ENCODE assay signal across 8 mouse cellular contexts in genomic region chr5:24444746-24445427, GRCm38 (mm10). TPM values are rescaled to one million over a fixed set of nuclear protein-coding genes. Genes with fewer than 3 reads are reported as not detected.
A peak's percentile ranks its signal among the peaks of the same experiment; 100 is the strongest.
DNase-seq lines count a peak whose midpoint lies in the region; ATAC-seq and TF ChIP-seq lines count a peak whose summit lies in the region.

Gene Fastk (minus strand): TSS chr5:24445287.

- peaks cover 22% of the 10 kb centered on the region for H3K79me2 ChIP-seq in C2C12 (ENCODE audit: control insufficient read depth, insufficient read depth)

- peaks cover 35% of the 10 kb centered on the region for H3K36me3 ChIP-seq in C2C12 (ENCODE audit: control insufficient read depth, insufficient read depth)
- H3K36me3 ChIP-seq in erythroblast, embryonic 14.5 days (ENCODE audit: control insufficient read depth), result peaks cover 42% of the 10 kb centered on the region
- H3K36me3 ChIP-seq in heart, embryonic 11.5 days (ENCODE audit: control insufficient read depth, insufficient read depth, low read length), result peaks cover 17% of the 10 kb centered on the region
- peaks cover 31% of the 10 kb centered on the region for H3K36me3 ChIP-seq in kidney, embryonic 16.5 days (ENCODE audit: insufficient read depth, low read length)

- H3K9ac ChIP-seq in heart, embryonic 11.5 days (ENCODE audit: low read depth, low read length), result peak within 1 kb of the TSS; percentile 97
- peak within 1 kb of the TSS; percentile 95 for H3K9ac ChIP-seq in kidney, embryonic 16.5 days (replicated peaks; ENCODE audit: low read length)

- H3K4me1 ChIP-seq in erythroblast, embryonic 14.5 days (ENCODE audit: control insufficient read depth), result peaks cover 62% of the 10 kb centered on the region
- H3K4me1 ChIP-seq in heart, embryonic 11.5 days (ENCODE audit: control insufficient read depth, insufficient read depth, low read length), result peaks cover 22% of the 10 kb centered on the region
- H3K4me1 ChIP-seq in kidney, embryonic 16.5 days (ENCODE audit: insufficient read depth, low read length), result peaks cover 25% of the 10 kb centered on the region

- ATAC-seq in heart, embryonic 11.5 days (replicated peaks; ENCODE audit: insufficient number of reproducible peaks, low FRiP score, low TSS enrichment), result peak; percentile 83
- ATAC-seq in kidney, embryonic 16.5 days (ENCODE audit: low FRiP score, low TSS enrichment), result peak; percentile 85

- peak within 1 kb of the TSS; percentile 94 for H3K27ac ChIP-seq in heart, embryonic 11.5 days (ENCODE audit: low read depth, low read length)
- peak within 1 kb of the TSS; percentile 94 for H3K27ac ChIP-seq in kidney, embryonic 16.5 days (ENCODE audit: low read length)

- H3K4me3 ChIP-seq in C2C12 (ENCODE audit: insufficient read depth, poor library complexity, severe bottlenecking), result peak within 1 kb of the TSS; percentile 75
- peak within 1 kb of the TSS; percentile 85 for H3K4me3 ChIP-seq in erythroblast, embryonic 14.5 days (replicated peaks)
- peak within 1 kb of the TSS; percentile 89 for H3K4me3 ChIP-seq in heart, embryonic 11.5 days (ENCODE audit: low read depth, low read length)
- H3K4me3 ChIP-seq in kidney, embryonic 16.5 days (ENCODE audit: low read length), result peak within 1 kb of the TSS; percentile 98

- under 1% methylated on average over 60 of the region's 60 CpGs for WGBS in heart, embryonic 11.5 days (ENCODE audit: insufficient replicate concordance)
- WGBS in kidney, embryonic 16.5 days, result under 1% methylated on average over 55 of the region's 60 CpGs

- peaks cover 8% of the 10 kb centered on the region for H3K79me3 ChIP-seq in C2C12 (ENCODE audit: low read depth)

- H3ac ChIP-seq in C2C12 (ENCODE audit: control insufficient read depth, insufficient read length, low read depth), result peak within 1 kb of the TSS; percentile 89

- no peaks in the 10 kb centered on the region for H3K9me3 ChIP-seq in erythroblast, embryonic 14.5 days (ENCODE audit: control insufficient read depth, low read length)
- no peaks in the 10 kb centered on the region for H3K9me3 ChIP-seq in heart, embryonic 11.5 days (replicated peaks; ENCODE audit: control insufficient read depth, low read length)
- no peaks in the 10 kb centered on the region for H3K9me3 ChIP-seq in kidney, embryonic 16.5 days (ENCODE audit: low read length)

- peak within 1 kb of the TSS; percentile 85 for H3K4me2 ChIP-seq in heart, embryonic 11.5 days
- peak within 1 kb of the TSS; percentile 90 for H3K4me2 ChIP-seq in kidney, embryonic 16.5 days (replicated peaks; ENCODE audit: low read depth, low read length)

- H3K27me3 ChIP-seq in C2C12 (ENCODE audit: control insufficient read depth, insufficient read depth, insufficient read length), result no peaks in the 10 kb centered on the region
- no peaks in the 10 kb centered on the region for H3K27me3 ChIP-seq in erythroblast, embryonic 14.5 days (ENCODE audit: control insufficient read depth)
- no peaks in the 10 kb centered on the region for H3K27me3 ChIP-seq in heart, embryonic 11.5 days (ENCODE audit: control insufficient read depth, insufficient read depth, low read length)
- H3K27me3 ChIP-seq in kidney, embryonic 16.5 days (ENCODE audit: insufficient read depth, low read length), result no peaks in the 10 kb centered on the region

- no peak for TF ChIP-seq CTCF in C2C12 (IDR thresholded peaks at IDR 0.05; ENCODE audit: control insufficient read depth, insufficient read depth, insufficient read length)

- DNase-seq in brain, embryonic 18.5 days (ENCODE audit: low read depth, low spot score), result peak; percentile 87
- DNase-seq in liver, result peak; percentile 96
- peak; percentile 57 to 74 for DNase-seq in monocyte, adult 2 months (ENCODE audit: low read depth in 1 of 2, low spot score in 2 of 2)
- peak; percentile 84 to 89 for DNase-seq in spleen, postnatal 14 days (ENCODE audit: low spot score in 2 of 2)

TF ChIP-seq in C2C12, 6 proteins besides CTCF, POLR2A, EP300 and RAD21:
- TF ChIP-seq FOSL1 (IDR thresholded peaks at IDR 0.05; ENCODE audit: insufficient read depth, low read length, poor library complexity, severe bottlenecking) (no peak), MYOD1 (IDR thresholded peaks at IDR 0.05; ENCODE audit: control insufficient read depth, insufficient read length, low read depth) (no peak), USF1 (IDR thresholded peaks at IDR 0.05; ENCODE audit: low read depth) (no peak), CEBPB (IDR thresholded peaks at IDR 0.05; ENCODE audit: low read depth) (no peak), MYOG (IDR thresholded peaks at IDR 0.05; ENCODE audit: control insufficient read depth, extremely low read depth, insufficient read length) (no peak), MAX (IDR thresholded peaks at IDR 0.05) (no peak)

RNA-seq across cellular contexts. Expression of gene Fastk, which starts in this region (rescaled TPM):
- polyA plus RNA-seq in C2C12 (2012; fragmentation: generic; extraction: Trizol), result 90.3 TPM
- 33.0 and 33.8 TPM in 2 replicates for polyA plus RNA-seq in erythroblast, embryonic 14.5 days (2012)
- polyA plus RNA-seq in heart, embryonic 11.5 days (2014; fragmentation: Nextera tagmentation; extraction: Ambion mirVana), result 158 and 165 TPM in 2 replicates
- 143 and 147 TPM in 2 replicates for polyA plus RNA-seq in kidney, embryonic 16.5 days (2015; fragmentation: Nextera tagmentation; extraction: Ambion mirVana)

Comparison
In these comparisons a context has a peak if more than half of its experiments do, and no peak if none do; other contexts are left out.
1. Peak in every context shown above with its lines: DNase-seq, ATAC-seq, H3K4me3 ChIP-seq and H3K27ac ChIP-seq.